Mouse (Mus musculus): ENCODE results near the gene Mfsd12. TPM values are rescaled to one million over a fixed set of nuclear protein-coding genes. Genes with fewer than 3 reads are reported as not detected.

The Mfsd12 gene
- total RNA-seq, 2 experiments from 2014 or later: 2.3 to 2.9 TPM

- DNase-seq: no peak
These were observed 2.4 kb upstream of the Mfsd12 start for GRCm38 (mm10) chr10:81354738-81355477.

GRCm38 (mm10) chr10:81355533-81355932 is 1.8 kb upstream of the Mfsd12 start:
- DNase-seq: no peak

- DNase-seq: no peak
These were observed 820 bp upstream of the Mfsd12 start for GRCm38 (mm10) chr10:81356352-81356990.

- no peak for DNase-seq
These were observed 918 bp downstream of the Mfsd12 start for GRCm38 (mm10) chr10:81358209-81358608.

- no peak for DNase-seq
These were observed 1.6 kb downstream of the Mfsd12 start for GRCm38 (mm10) chr10:81358841-81359240.

- no peak for DNase-seq
These were observed 3.4 kb downstream of the Mfsd12 start for GRCm38 (mm10) chr10:81360721-81361120.

DNA sequence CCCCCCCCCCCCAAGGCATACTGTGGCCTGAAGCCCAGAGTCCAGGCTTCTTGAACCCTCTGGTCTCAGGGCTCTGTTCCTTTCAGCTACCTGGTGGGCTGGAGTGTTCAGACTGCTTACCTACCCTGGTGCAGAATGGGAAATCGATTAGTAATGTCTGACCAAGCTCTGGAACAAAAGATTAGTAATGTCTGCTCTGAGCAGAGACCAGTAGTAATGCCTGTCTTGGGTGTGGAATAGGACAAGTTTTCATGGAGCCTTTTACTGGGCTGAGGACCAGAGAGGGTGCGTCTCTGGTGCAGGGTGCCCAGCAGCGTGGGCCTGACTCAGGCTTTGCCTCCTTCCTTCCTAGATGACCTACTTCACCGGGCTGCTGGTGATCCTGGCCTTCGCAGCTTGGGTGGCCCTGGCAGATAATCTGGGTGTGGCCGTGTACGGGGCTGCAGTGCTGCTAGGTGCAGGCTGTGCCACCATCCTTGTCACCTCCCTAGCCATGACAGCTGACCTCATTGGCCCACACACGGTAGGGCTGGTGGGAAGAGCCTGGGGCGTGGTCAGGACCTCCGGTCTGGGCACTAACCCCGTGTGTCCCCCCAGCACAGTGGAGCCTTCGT is 5.2 kb downstream of the Mfsd12 start:
- DNase-seq: no peak

GRCm38 (mm10) chr10:81363436-81364346 is 6.4 kb downstream of the Mfsd12 start:
- DNase-seq: no peak

DNA sequence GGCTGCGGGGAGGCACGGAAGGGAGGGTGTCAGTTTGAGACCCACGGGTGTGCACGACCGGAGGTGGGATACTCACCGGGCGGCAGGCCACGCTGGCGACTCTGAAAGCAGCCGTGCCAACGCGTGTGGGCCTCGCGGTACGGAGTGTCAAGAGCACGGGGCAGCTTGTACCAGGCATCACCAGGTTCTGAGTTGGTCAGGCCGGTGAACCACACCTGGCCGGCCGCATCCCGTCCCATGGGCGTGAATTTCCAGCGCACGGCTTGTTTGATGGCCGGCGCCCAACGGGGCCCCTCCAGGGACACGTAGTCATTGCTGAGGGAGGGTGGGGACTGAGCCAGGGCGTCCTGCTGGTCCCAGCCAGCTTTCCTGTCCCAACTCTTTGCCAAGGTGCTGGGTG is 7.4 kb downstream of the Mfsd12 start:
- no peak for DNase-seq

DNA sequence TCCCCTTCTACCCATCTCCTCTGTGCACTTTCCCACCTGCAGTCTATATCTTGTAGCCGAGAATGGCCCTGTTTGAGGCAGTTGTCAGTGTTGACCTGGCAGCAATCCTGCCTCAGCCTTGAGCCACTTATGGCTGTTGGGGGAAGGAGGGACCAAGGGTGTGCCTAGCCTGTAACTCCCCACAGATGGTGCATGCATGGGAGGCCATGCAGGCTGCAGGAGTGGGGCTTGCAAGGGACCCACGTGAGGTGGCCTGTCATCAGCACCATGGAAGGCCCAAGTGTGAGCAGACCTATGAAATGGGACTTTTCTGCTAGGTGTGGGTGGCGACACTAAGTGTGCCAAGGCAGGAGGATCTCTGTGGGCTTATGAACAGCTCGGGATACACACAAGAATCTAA is 7.8 kb downstream of the Mfsd12 start:
- DNase-seq: no peak

GRCm38 (mm10) chr10:81365672-81366476 is 8.6 kb downstream of the Mfsd12 start, which contains the start of gene 4930404N11Rik:
Gene 4930404N11Rik, minus strand, starts transcription at chr10:81365816.
- DNase-seq: no peak

DNA sequence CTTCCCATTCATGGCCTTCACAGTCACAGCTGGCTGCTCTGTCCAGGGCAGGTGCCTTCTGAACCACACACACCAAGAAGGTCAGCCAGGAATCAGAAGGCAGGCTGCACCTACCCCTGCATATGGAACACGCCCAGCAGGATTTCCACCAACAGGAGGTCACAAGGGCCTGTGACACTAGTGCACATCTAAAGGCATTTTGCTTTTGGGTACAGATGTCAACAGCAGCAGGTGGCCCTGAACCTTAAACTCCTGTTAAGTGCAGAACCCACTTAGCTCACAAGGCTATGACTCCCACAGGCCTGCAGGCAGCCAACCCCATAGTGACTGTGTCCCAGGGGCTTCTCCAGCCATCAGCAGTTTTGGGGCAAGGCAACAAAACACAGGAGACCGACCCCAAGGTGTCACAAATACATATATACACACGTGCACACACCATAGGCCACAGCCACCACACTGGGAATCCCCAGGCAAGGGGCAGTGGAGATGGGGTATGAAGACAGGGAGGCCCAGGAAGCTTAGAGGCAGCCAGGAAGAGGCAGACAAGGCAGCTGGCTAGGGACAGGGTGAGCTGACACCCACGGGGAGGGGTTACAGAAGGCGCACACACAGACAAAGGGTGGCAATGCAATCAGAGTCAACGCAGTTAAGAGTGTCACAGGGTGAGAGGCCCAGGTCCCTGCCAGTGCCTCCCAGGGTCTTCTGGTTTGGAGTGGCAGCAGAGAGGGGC is 9.4 kb downstream of the Mfsd12 start:
- no peak for DNase-seq

DNA sequence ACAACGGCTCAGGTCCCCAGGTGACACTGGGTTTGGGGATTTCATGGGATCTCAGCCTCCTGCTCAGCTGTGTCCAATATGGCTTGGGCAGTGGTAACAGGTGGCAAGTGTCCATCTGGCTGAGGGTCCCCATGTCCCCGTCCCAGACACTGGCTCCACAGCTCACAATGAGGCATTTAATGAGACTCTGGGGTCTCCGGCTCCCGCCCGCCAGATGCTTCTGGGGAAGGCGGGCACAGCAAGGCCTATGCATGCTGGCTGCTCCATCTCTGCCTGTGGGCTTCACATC is 9.9 kb downstream of the Mfsd12 start:
- DNase-seq: no peak

DNA sequence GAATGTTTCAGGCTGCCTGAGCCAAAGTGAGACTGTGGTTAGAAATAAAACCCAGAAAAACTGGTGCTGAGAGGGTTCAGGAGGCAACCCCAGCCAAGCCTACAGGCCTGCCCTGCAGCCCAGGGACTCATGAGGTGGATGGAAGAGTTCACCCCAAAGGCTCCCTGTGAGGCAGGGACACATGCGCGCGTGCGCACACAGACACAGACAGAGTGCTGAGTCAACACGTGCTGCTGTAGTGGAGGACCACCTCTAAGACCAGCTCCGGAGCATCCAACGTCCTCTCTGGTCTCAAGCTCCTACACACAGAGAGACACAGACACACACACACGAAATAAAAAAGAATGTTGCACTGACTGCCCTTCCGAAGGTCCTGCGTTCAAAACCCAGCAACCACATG is 18.0 kb downstream of the Mfsd12 start:
- no peak for DNase-seq

- DNase-seq: no peak
These were observed 19.5 kb downstream of the Mfsd12 start for GRCm38 (mm10) chr10:81376561-81377361.

GRCm38 (mm10) chr10:81377362-81377664 is 20.0 kb downstream of the Mfsd12 start:
- no peak for DNase-seq

DNA sequence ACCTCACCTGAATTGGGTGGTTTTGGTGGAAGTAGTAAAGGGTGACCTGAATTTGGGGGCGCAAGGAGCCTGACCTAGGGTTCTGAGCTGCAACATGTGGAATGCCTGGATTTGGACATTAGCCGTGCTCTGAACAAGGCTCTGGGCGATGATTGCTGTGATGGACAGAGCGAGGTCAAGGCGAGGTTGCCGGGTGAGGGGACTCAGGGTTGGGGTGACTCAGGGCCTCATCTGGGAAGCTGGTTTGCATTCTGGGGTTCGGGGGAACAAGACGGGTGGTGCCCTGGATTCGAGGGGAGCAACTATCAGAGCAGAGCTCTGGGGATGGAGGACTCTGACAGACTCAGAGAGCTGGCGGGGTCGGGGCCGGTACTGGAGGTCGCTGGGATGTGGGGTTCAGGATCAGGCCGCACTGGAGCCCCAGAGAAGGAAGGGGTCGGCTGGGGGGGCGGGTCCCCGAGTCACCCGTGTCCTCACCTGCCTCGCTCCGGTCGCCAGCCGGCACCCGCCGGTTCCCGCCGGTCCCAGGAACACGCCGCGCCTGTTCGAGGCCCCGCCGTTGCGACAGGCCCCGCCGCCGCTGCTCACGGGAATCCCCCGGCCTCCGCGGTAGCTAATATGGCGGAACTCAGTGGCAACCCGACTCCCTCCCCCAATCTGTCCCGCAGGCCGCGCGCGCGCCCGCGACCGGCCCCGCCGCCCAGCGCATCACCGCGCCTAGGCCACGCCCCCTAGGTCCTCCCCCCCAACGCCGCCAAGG is 20.7 kb downstream of the Mfsd12 start, which contains the start of gene Fzr1:
Fzr1 (minus strand) TSS at position 724 of the 760 bp plus-strand sequence.
- no peak for DNase-seq

GRCm38 (mm10) chr10:81378553-81379182 is 21.4 kb downstream of the Mfsd12 start:
- DNase-seq: peak; percentile 100

DNA sequence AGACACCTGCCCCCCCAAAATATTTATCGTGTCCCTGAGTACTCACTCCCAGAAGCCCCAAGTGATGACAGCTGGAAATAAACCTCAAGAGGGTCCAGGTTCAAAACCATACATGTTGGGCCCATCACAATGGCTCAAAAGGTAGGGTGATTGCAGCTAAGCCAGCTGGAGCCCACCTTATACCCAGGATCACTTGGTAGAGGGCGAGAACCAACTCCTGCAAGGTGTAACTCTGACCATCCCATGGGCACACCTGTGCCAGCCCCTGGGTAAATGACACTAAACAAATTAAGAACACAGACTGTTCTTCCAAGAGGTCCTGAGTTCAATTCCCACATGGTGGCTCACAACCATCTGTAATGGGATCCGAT is 21.9 kb downstream of the Mfsd12 start:
- no peak for DNase-seq
